Comparison of ENCODE assay signal across 16 mouse cellular contexts in genomic region chr10:119684377-119684826, GRCm38 (mm10).
A peak's percentile ranks its signal among the peaks of the same experiment; 100 is the strongest.
DNase-seq lines count a peak whose midpoint lies in the region; ATAC-seq lines count a peak whose summit lies in the region.
"Had no signal": no experiment of that assay in that cellular context is flagged by ENCODE, and none has a peak within 500 bp of the region (broad histone marks: within the 10 kb centered on the region; RNA-seq: fewer than 3 reads in every experiment).

No protein-coding gene starts in this region.

- peak; percentile 74 for DNase-seq in heart, adult 11 months
- DNase-seq in heart, postnatal 36 days = no peak
- DNase-seq in hindbrain, embryonic 14.5 days (ENCODE audit: low spot score) = peak; percentile 48
- DNase-seq in spleen, postnatal 10 days (ENCODE audit: low spot score in 2 of 2) = no peak
- DNase-seq in kidney, postnatal 36 days = no peak
- DNase-seq in layer of hippocampus, adult 18-20 months (ENCODE audit: low spot score in 2 of 2) = no peak
- DNase-seq: gastrocnemius, postnatal 25 days; layer of hippocampus, postnatal 36 days; liver; lung, postnatal 10 days had no signal

- H3K27me3 ChIP-seq in embryonic facial prominence, embryonic 15.5 days = no peaks in the 10 kb centered on the region
- H3K27me3 ChIP-seq in hindbrain, embryonic 14.5 days (ENCODE audit: control insufficient read depth, insufficient read depth, low read length) = no peaks in the 10 kb centered on the region
- H3K27me3 ChIP-seq in neural tube, embryonic 13.5 days = no peaks in the 10 kb centered on the region
- H3K27me3 ChIP-seq: heart, embryonic 15.5 days; stomach, embryonic 15.5 days had no signal

- 60% methylated on average over 3 of the region's 3 CpGs for WGBS in embryonic facial prominence, embryonic 15.5 days
- 20% methylated on average over 3 of the region's 3 CpGs for WGBS in hindbrain, embryonic 14.5 days
- 26% methylated on average over 3 of the region's 3 CpGs for WGBS in neural tube, embryonic 13.5 days

- peak; percentile 54 for ATAC-seq in embryonic facial prominence, embryonic 15.5 days (ENCODE audit: insufficient number of reproducible peaks, low FRiP score, low TSS enrichment, low read depth)
- ATAC-seq in hindbrain, embryonic 14.5 days (ENCODE audit: low FRiP score) = peak; percentile 64; the same call in 1 of the 2 replicates
- peak; percentile 41 for ATAC-seq in neural tube, embryonic 13.5 days (ENCODE audit: low read depth)
- ATAC-seq: intestine, postnatal 0 days had no signal

- H3K36me3 ChIP-seq in embryonic facial prominence, embryonic 15.5 days = no peaks in the 10 kb centered on the region
- H3K36me3 ChIP-seq in hindbrain, embryonic 14.5 days (replicated peaks; ENCODE audit: control insufficient read depth, insufficient read depth) = no peaks in the 10 kb centered on the region
- no peaks in the 10 kb centered on the region for H3K36me3 ChIP-seq in neural tube, embryonic 13.5 days
- H3K36me3 ChIP-seq: G1E; heart, embryonic 15.5 days; stomach, embryonic 15.5 days had no signal

- no peak overlapping the region for H3K9ac ChIP-seq in embryonic facial prominence, embryonic 15.5 days
- H3K9ac ChIP-seq in hindbrain, embryonic 14.5 days = no peak overlapping the region
- peak overlapping the region; percentile 8; the same call in 1 of the 2 replicates for H3K9ac ChIP-seq in neural tube, embryonic 13.5 days
- H3K9ac ChIP-seq: heart, embryonic 15.5 days; stomach, embryonic 15.5 days had no signal

- no peaks in the 10 kb centered on the region for H3K4me1 ChIP-seq in embryonic facial prominence, embryonic 15.5 days
- peaks cover 17% of the 10 kb centered on the region for H3K4me1 ChIP-seq in hindbrain, embryonic 14.5 days (replicated peaks; ENCODE audit: control insufficient read depth, insufficient read depth, low read length)
- H3K4me1 ChIP-seq in neural tube, embryonic 13.5 days (replicated peaks) = peaks cover 44% of the 10 kb centered on the region
- H3K4me1 ChIP-seq: heart, embryonic 15.5 days; stomach, embryonic 15.5 days had no signal

- no peak overlapping the region for H3K4me2 ChIP-seq in embryonic facial prominence, embryonic 15.5 days (replicated peaks)
- H3K4me2 ChIP-seq in hindbrain, embryonic 14.5 days (replicated peaks) = no peak overlapping the region
- H3K4me2 ChIP-seq in neural tube, embryonic 13.5 days = no peak overlapping the region
- H3K4me2 ChIP-seq: heart, embryonic 15.5 days; stomach, embryonic 15.5 days had no signal

- intact Hi-C loops in heart, postnatal 36 days (cut with DNase I) = no loop called here

- H3K27ac ChIP-seq in embryonic facial prominence, embryonic 15.5 days (replicated peaks) = no peak overlapping the region
- H3K27ac ChIP-seq in hindbrain, embryonic 14.5 days = peak overlapping the region; percentile 52; the same call in 1 of the 2 replicates
- peak overlapping the region; percentile 79 for H3K27ac ChIP-seq in neural tube, embryonic 13.5 days (replicated peaks)
- H3K27ac ChIP-seq: heart, embryonic 15.5 days; stomach, embryonic 15.5 days had no signal

- H3K4me3 ChIP-seq in embryonic facial prominence, embryonic 15.5 days (replicated peaks) = no peak overlapping the region
- H3K4me3 ChIP-seq in hindbrain, embryonic 14.5 days (replicated peaks; ENCODE audit: low read length) = no peak overlapping the region
- no peak overlapping the region for H3K4me3 ChIP-seq in neural tube, embryonic 13.5 days
- H3K4me3 ChIP-seq: heart, embryonic 15.5 days; stomach, embryonic 15.5 days had no signal

- H3K9me3 ChIP-seq in embryonic facial prominence, embryonic 15.5 days (replicated peaks) = no peaks in the 10 kb centered on the region
- H3K9me3 ChIP-seq in hindbrain, embryonic 14.5 days (ENCODE audit: control insufficient read depth, low read length) = no peaks in the 10 kb centered on the region
- H3K9me3 ChIP-seq in neural tube, embryonic 13.5 days = no peaks in the 10 kb centered on the region
- H3K9me3 ChIP-seq: heart, embryonic 15.5 days; stomach, embryonic 15.5 days had no signal

Comparison
In these comparisons a context has a peak if more than half of its experiments do, and no peak if none do; other contexts are left out.
1. DNase-seq: peak in heart, adult 11 months (single experiment) and hindbrain, embryonic 14.5 days (single experiment); none in heart, postnatal 36 days (0 of 2), spleen, postnatal 10 days (0 of 2), kidney, postnatal 36 days (0 of 2) and layer of hippocampus, adult 18-20 months (0 of 2).
2. Peak in every context shown above with its lines, with median percentiles within 50 percentile points of each other: ATAC-seq.